Mouse (Mus musculus) embryonic facial prominence, embryonic 13.5 days (tissue): ENCODE results near the gene Cdkn2b. TPM values are rescaled to one million over a fixed set of nuclear protein-coding genes. Genes with fewer than 3 reads are reported as not detected.

ENCODE experiments used
- ATAC-seq: fragments of 200-750 bp; cut with Nextera tagmentation; 2 replicates; pipeline ENCODE4 v1.8.0; 2017; ENCODE audit warnings: low read depth; ENCODE audit not compliant: insufficient number of reproducible peaks, insufficient read depth, low FRiP score, low TSS enrichment
- H3K27ac ChIP-seq: fragments of 300-500 bp; sonication (generic); 2 replicates; pipeline ENCODE4 v1.5.1; 2015; ENCODE audit warnings: moderate library complexity, mild to moderate bottlenecking, inconsistent platforms
- H3K27me3 ChIP-seq: fragments of 300-500 bp; sonication (generic); 2 replicates; pipeline ENCODE4 v1.6.1; 2015; ENCODE audit warnings: mild to moderate bottlenecking, inconsistent platforms
- H3K36me3 ChIP-seq: fragments of 300-500 bp; sonication (generic); 2 replicates; pipeline ENCODE4 v1.6.1; 2015; ENCODE audit warnings: mild to moderate bottlenecking, inconsistent platforms
- H3K4me1 ChIP-seq: fragments of 300-500 bp; sonication (generic); 2 replicates; pipeline ENCODE4 v1.6.1; 2015; ENCODE audit warnings: inconsistent platforms
- H3K4me2 ChIP-seq: fragments of 300-500 bp; sonication (generic); 2 replicates; pipeline ENCODE4 v1.6.1; 2015; ENCODE audit warnings: moderate library complexity, mild to moderate bottlenecking, inconsistent platforms
- H3K4me3 ChIP-seq: fragments of 300-500 bp; sonication (generic); 2 replicates; pipeline ENCODE4 v1.5.1; 2015; ENCODE audit warnings: mild to moderate bottlenecking, inconsistent platforms
- H3K9ac ChIP-seq: fragments of 300-500 bp; sonication (generic); 2 replicates; pipeline ENCODE4 v1.6.1; 2015; ENCODE audit warnings: mild to moderate bottlenecking, inconsistent platforms
- H3K9me3 ChIP-seq: fragments of 300-500 bp; sonication (generic); 2 replicates; pipeline ENCODE4 v1.6.1; 2016; ENCODE audit warnings: inconsistent platforms
- WGBS: fragments of 180-500 bp; shearing (Covaris S2); methylation state at CpG from one replicate; pipeline ENCODE4 v1.1.7; 2015; ENCODE audit warnings: mixed read lengths; 5-methylcytosine and 5-hydroxymethylcytosine counted together
- polyA plus RNA-seq: library from polyadenylated mRNA; unstranded; fragments of >200 nt; fragmentation: Nextera tagmentation; extraction: Ambion mirVana; gene quantifications from 2 replicates; pipeline ENCODE4 v1.2.1, GENCODE M21; 2015

The Cdkn2b gene
- polyA plus RNA-seq, 1 experiment from 2014 or later: 1.9 TPM

GRCm38 (mm10) chr4:89285688-89286087, 25.2 kb downstream of the Cdkn2b start:
- ATAC-seq: no peak
- Histone ChIP-seq H3K4me2 (no peak overlapping the region), H3K36me3 (no peaks in the 10 kb centered on the region), H3K27ac (no peak overlapping the region), H3K4me3 (no peak overlapping the region), H3K4me1 (0 out of 2 replicates have a peak, but pooled peaks cover 3% of the 10 kb centered on the region), H3K9ac (no peak overlapping the region), H3K9me3 (no peaks in the 10 kb centered on the region), H3K27me3 (peaks cover 88% of the 10 kb centered on the region)
- 31% methylated on average over 7 of the region's 7 CpGs for WGBS

GRCm38 (mm10) chr4:89282661-89283060, 28.2 kb downstream of the Cdkn2b start:
- ATAC-seq: no peak
- Histone ChIP-seq H3K27ac (no peak overlapping the region), H3K9me3 (no peaks in the 10 kb centered on the region), H3K4me2 (no peak overlapping the region), H3K9ac (no peak overlapping the region), H3K27me3 (peaks cover 86% of the 10 kb centered on the region), H3K4me1 (0 out of 2 replicates have a peak, but pooled peaks cover 3% of the 10 kb centered on the region), H3K36me3 (no peaks in the 10 kb centered on the region), H3K4me3 (no peak overlapping the region)
- WGBS: 1% methylated on average over 12 of the region's 12 CpGs

GRCm38 (mm10) chr4:89282036-89282566, 28.7 kb downstream of the Cdkn2b start:
- WGBS: 0% methylated on average over 25 of the region's 25 CpGs
- ATAC-seq: no peak
- 0 out of 2 replicates have a peak, but pooled peaks cover 3% of the 10 kb centered on the region for H3K4me1 ChIP-seq

GRCm38 (mm10) chr4:89281236-89281635, 29.6 kb downstream of the Cdkn2b start:
- no peak for ATAC-seq
- H3K27me3 ChIP-seq: peaks cover 91% of the 10 kb centered on the region
- no peak overlapping the region for H3K4me2 ChIP-seq
- H3K36me3 ChIP-seq: no peaks in the 10 kb centered on the region
- H3K27ac ChIP-seq: no peak overlapping the region
- no peaks in the 10 kb centered on the region for H3K9me3 ChIP-seq
- 2% methylated on average over 7 of the region's 7 CpGs for WGBS
- H3K4me3 ChIP-seq: no peak overlapping the region
- H3K4me1 ChIP-seq: 0 out of 2 replicates have a peak, but pooled peaks cover 3% of the 10 kb centered on the region
- H3K9ac ChIP-seq: no peak overlapping the region

More at GRCm38 (mm10) chr4:89282036-89282566, 28.7 kb downstream of the Cdkn2b start:
- H3K36me3 ChIP-seq: no peaks in the 10 kb centered on the region
- H3K4me3 ChIP-seq: no peak overlapping the region
- no peak overlapping the region for H3K9ac ChIP-seq
- peak overlapping the region; percentile 14; the same call in 1 of the 2 replicates for H3K4me2 ChIP-seq
- H3K9me3 ChIP-seq: no peaks in the 10 kb centered on the region
- no peak overlapping the region for H3K27ac ChIP-seq
- H3K27me3 ChIP-seq: peaks cover 88% of the 10 kb centered on the region

- H3K27ac ChIP-seq: no peak overlapping the region
- no peak overlapping the region for H3K4me2 ChIP-seq
- H3K9me3 ChIP-seq: no peaks in the 10 kb centered on the region
- no peaks in the 10 kb centered on the region for H3K36me3 ChIP-seq
- H3K27me3 ChIP-seq: peaks cover 95% of the 10 kb centered on the region
- no peak overlapping the region for H3K4me3 ChIP-seq
- ATAC-seq: no peak
- WGBS: 1% methylated on average over 2 of the region's 2 CpGs
- H3K9ac ChIP-seq: no peak overlapping the region
- 0 out of 2 replicates have a peak, but pooled peaks cover 3% of the 10 kb centered on the region for H3K4me1 ChIP-seq
Measured at GRCm38 (mm10) chr4:89279641-89280040, 31.2 kb downstream of the Cdkn2b start.

GRCm38 (mm10) chr4:89277381-89277940, 33.4 kb downstream of the Cdkn2b start:
- Histone ChIP-seq H3K4me1 (0 out of 2 replicates have a peak, but pooled peaks cover 3% of the 10 kb centered on the region), H3K9ac (no peak overlapping the region), H3K27ac (no peak overlapping the region), H3K36me3 (no peaks in the 10 kb centered on the region), H3K4me2 (no peak overlapping the region), H3K9me3 (no peaks in the 10 kb centered on the region), H3K27me3 (peaks cover 97% of the 10 kb centered on the region), H3K4me3 (no peak overlapping the region)
- ATAC-seq: no peak
- WGBS: 4% methylated on average over 5 of the region's 5 CpGs

GRCm38 (mm10) chr4:89276669-89277219, 34.1 kb downstream of the Cdkn2b start:
- no peaks in the 10 kb centered on the region for H3K36me3 ChIP-seq

GRCm38 (mm10) chr4:89275811-89276584, 34.8 kb downstream of the Cdkn2b start:
- Histone ChIP-seq H3K9me3 (no peaks in the 10 kb centered on the region), H3K9ac (no peak overlapping the region), H3K27ac (no peak overlapping the region), H3K27me3 (peaks cover 95% of the 10 kb centered on the region), H3K36me3 (no peaks in the 10 kb centered on the region), H3K4me3 (no peak overlapping the region), H3K4me2 (no peak overlapping the region), H3K4me1 (no peaks in the 10 kb centered on the region)
- ATAC-seq: no peak
- 1% methylated on average over 25 of the region's 25 CpGs for WGBS

More at GRCm38 (mm10) chr4:89276669-89277219, 34.1 kb downstream of the Cdkn2b start:
- no peaks in the 10 kb centered on the region for H3K9me3 ChIP-seq
- no peak overlapping the region for H3K9ac ChIP-seq
- peaks cover 97% of the 10 kb centered on the region for H3K27me3 ChIP-seq
- WGBS: under 1% methylated on average over 37 of the region's 37 CpGs
- no peak overlapping the region for H3K4me2 ChIP-seq
- no peak for ATAC-seq
- no peak overlapping the region for H3K4me3 ChIP-seq
- H3K4me1 ChIP-seq: no peaks in the 10 kb centered on the region
- H3K27ac ChIP-seq: no peak overlapping the region

- Histone ChIP-seq H3K9ac (no peak overlapping the region), H3K36me3 (no peaks in the 10 kb centered on the region), H3K4me1 (no peaks in the 10 kb centered on the region), H3K27me3 (peaks cover 97% of the 10 kb centered on the region), H3K27ac (no peak overlapping the region), H3K4me3 (no peak overlapping the region), H3K4me2 (no peak overlapping the region), H3K9me3 (no peaks in the 10 kb centered on the region)
- 2% methylated on average over 24 of the region's 24 CpGs for WGBS
- no peak for ATAC-seq
Measured at GRCm38 (mm10) chr4:89274829-89275548, 35.9 kb downstream of the Cdkn2b start.

- H3K27me3 ChIP-seq: peaks cover 94% of the 10 kb centered on the region
- no peak overlapping the region for H3K4me3 ChIP-seq
- H3K9me3 ChIP-seq: no peaks in the 10 kb centered on the region
- no peak overlapping the region for H3K9ac ChIP-seq
- no peaks in the 10 kb centered on the region for H3K4me1 ChIP-seq
- H3K4me2 ChIP-seq: no peak overlapping the region
- ATAC-seq: no peak
- no peaks in the 10 kb centered on the region for H3K36me3 ChIP-seq
- H3K27ac ChIP-seq: no peak overlapping the region
- 1% methylated on average over 14 of the region's 14 CpGs for WGBS
Measured at GRCm38 (mm10) chr4:89274006-89274405, 36.8 kb downstream of the Cdkn2b start.

GRCm38 (mm10) chr4:89273585-89273984, 37.3 kb downstream of the Cdkn2b start:
- H3K4me2 ChIP-seq: no peak overlapping the region
- H3K27ac ChIP-seq: no peak overlapping the region
- H3K36me3 ChIP-seq: no peaks in the 10 kb centered on the region
- ATAC-seq: no peak
- no peaks in the 10 kb centered on the region for H3K4me1 ChIP-seq
- under 1% methylated on average over 9 of the region's 9 CpGs for WGBS
- peaks cover 94% of the 10 kb centered on the region for H3K27me3 ChIP-seq
- no peak overlapping the region for H3K4me3 ChIP-seq
- no peak overlapping the region for H3K9ac ChIP-seq
- H3K9me3 ChIP-seq: no peaks in the 10 kb centered on the region
